Mouse (Mus musculus): ENCODE results near the gene Sigirr. TPM values are rescaled to one million over a fixed set of nuclear protein-coding genes. Genes with fewer than 3 reads are reported as not detected.

The Sigirr gene
- 1 to 10 TPM; 1.7 TPM for total RNA-seq (2021)
- long read RNA-seq, experiment 1, partial matches to known transcripts, result 0 of 3 reads
- long read RNA-seq, experiment 1, other reads (novel, unspliced or antisense), result 3 of 3 reads
- long read RNA-seq, experiment 2, partial matches to known transcripts, result 0 of 3 reads
- long read RNA-seq, experiment 2, other reads (novel, unspliced or antisense), result 3 of 3 reads

GRCm38 (mm10) chr7:141099911-141100691 lies at the start of gene Sigirr:
Gene Sigirr (minus strand): TSS chr7:141100572.
- peak within 1 kb of the TSS; percentile 24 for H3K27ac ChIP-seq
- peak; percentile 32 for DNase-seq
- H3K4me3 ChIP-seq, result peak within 1 kb of the TSS; percentile 70
- intact Hi-C loops (cut with DNase I), result no loop called here
- no peak for TF ChIP-seq CTCF (IDR thresholded peaks at IDR 0.05)

- Histone ChIP-seq H3K27ac (no peak overlapping the region), H3K4me3 (no peak overlapping the region)
- TF ChIP-seq CTCF (IDR thresholded peaks at IDR 0.05), result no peak
- intact Hi-C loops (cut with DNase I), result no loop called here
- no peak for DNase-seq
These were observed 48.3 kb upstream of the Sigirr start for GRCm38 (mm10) chr7:141148639-141149038.

- intact Hi-C loops (cut with DNase I), result no loop called here
- Histone ChIP-seq H3K27ac (no peak overlapping the region), H3K4me3 (no peak overlapping the region)
- DNase-seq, result no peak
- TF ChIP-seq CTCF (IDR thresholded peaks at IDR 0.05), result no peak
These were observed 46.7 kb upstream of the Sigirr start for GRCm38 (mm10) chr7:141147044-141147443.

- H3K27ac ChIP-seq, result peak overlapping the region; percentile 38; the same call in 1 of the 2 replicates
- intact Hi-C loops (cut with DNase I), result no loop called here
- no peak for DNase-seq
- no peak overlapping the region for H3K4me3 ChIP-seq
- no peak for TF ChIP-seq CTCF (IDR thresholded peaks at IDR 0.05)
These were observed 45.7 kb upstream of the Sigirr start for GRCm38 (mm10) chr7:141146043-141146595.

GRCm38 (mm10) chr7:141145403-141145802 lies 45.0 kb upstream of the Sigirr start:
- peak overlapping the region; percentile 38; the same call in 1 of the 2 replicates for H3K27ac ChIP-seq
- no peak for DNase-seq
- TF ChIP-seq CTCF (IDR thresholded peaks at IDR 0.05), result no peak
- no peak overlapping the region for H3K4me3 ChIP-seq
- intact Hi-C loops (cut with DNase I), result no loop called here

- intact Hi-C loops (cut with DNase I), result no loop called here
- Histone ChIP-seq H3K27ac (no peak overlapping the region), H3K4me3 (no peak overlapping the region)
- DNase-seq, result no peak
- TF ChIP-seq CTCF (IDR thresholded peaks at IDR 0.05), result no peak
These were observed 44.3 kb upstream of the Sigirr start for GRCm38 (mm10) chr7:141144650-141145049.

GRCm38 (mm10) chr7:141143861-141144260 lies 43.5 kb upstream of the Sigirr start:
- Histone ChIP-seq H3K4me3 (no peak overlapping the region), H3K27ac (no peak overlapping the region)
- TF ChIP-seq CTCF (IDR thresholded peaks at IDR 0.05), result no peak
- intact Hi-C loops (cut with DNase I), result no loop called here
- no peak for DNase-seq

- Histone ChIP-seq H3K4me3 (no peak overlapping the region), H3K27ac (no peak overlapping the region)
- intact Hi-C loops (cut with DNase I), result no loop called here
- no peak for DNase-seq
- TF ChIP-seq CTCF (IDR thresholded peaks at IDR 0.05), result peak; percentile 53
These were observed 42.7 kb upstream of the Sigirr start for GRCm38 (mm10) chr7:141143112-141143511.

GRCm38 (mm10) chr7:141141326-141141725 lies 41.0 kb upstream of the Sigirr start:
- no peak for TF ChIP-seq CTCF (IDR thresholded peaks at IDR 0.05)
- DNase-seq, result no peak
- intact Hi-C loops (cut with DNase I), result no loop called here
- H3K4me3 ChIP-seq, result no peak overlapping the region
- H3K27ac ChIP-seq, result no peak overlapping the region

GRCm38 (mm10) chr7:141131904-141132755 lies 31.8 kb upstream of the Sigirr start:
- TF ChIP-seq CTCF (IDR thresholded peaks at IDR 0.05), result no peak
- intact Hi-C loops (cut with DNase I), result no loop called here
- DNase-seq, result no peak
- H3K27ac ChIP-seq, result peak overlapping the region; percentile 86
- peak overlapping the region; percentile 86 for H3K4me3 ChIP-seq

- peak; percentile 93 for DNase-seq
- intact Hi-C loops (cut with DNase I), result no loop called here
- H3K4me3 ChIP-seq, result peak overlapping the region; percentile 86
- H3K27ac ChIP-seq, result peak overlapping the region; percentile 86
- no peak for TF ChIP-seq CTCF (IDR thresholded peaks at IDR 0.05)
These were observed 30.9 kb upstream of the Sigirr start for GRCm38 (mm10) chr7:141131024-141131820.

GRCm38 (mm10) chr7:141123517-141123856 lies 23.1 kb upstream of the Sigirr start:
- Histone ChIP-seq H3K27ac (peak overlapping the region; percentile 89), H3K4me3 (peak overlapping the region; percentile 73)
- intact Hi-C loops (cut with DNase I), result loop anchor here (2.0 kb wide), 1 partner anchor 49 kb away; the partner anchor contains the start of gene Rnh1
- no peak for TF ChIP-seq CTCF (IDR thresholded peaks at IDR 0.05)
- DNase-seq, result no peak

All from gastrocnemius, adult 2 months (tissue).